Mouse (Mus musculus): Measurements from ENCODE around the gene Gas7. TPM values are rescaled to one million over a fixed set of nuclear protein-coding genes. Genes with fewer than 3 reads are reported as not detected.

Gene Gas7
- polyA plus RNA-seq, 1 experiment from 2014 or later: 5.4 TPM

DNA sequence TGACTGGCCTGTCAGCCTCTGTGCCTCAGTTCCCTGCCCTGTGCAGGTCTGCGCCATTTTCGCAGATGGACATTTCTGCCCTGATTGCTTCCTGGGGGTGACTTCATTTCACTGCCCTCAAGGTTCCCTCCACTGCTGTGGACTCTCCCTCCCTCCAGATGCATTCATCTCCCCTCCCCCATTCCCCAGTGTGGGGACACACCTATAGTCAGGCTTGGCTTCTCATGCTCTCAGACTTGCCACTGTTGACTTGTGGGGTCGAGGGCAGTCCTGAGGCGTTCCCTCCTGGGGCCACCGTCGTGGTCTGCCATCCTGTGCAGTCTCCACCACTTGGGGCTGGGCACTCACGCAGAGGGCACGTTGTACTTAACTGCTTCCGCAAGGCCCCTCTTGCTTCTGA, 201.6 kb downstream of the Gas7 start:
- WGBS: 86% methylated on average over 9 of the region's 9 CpGs

DNA sequence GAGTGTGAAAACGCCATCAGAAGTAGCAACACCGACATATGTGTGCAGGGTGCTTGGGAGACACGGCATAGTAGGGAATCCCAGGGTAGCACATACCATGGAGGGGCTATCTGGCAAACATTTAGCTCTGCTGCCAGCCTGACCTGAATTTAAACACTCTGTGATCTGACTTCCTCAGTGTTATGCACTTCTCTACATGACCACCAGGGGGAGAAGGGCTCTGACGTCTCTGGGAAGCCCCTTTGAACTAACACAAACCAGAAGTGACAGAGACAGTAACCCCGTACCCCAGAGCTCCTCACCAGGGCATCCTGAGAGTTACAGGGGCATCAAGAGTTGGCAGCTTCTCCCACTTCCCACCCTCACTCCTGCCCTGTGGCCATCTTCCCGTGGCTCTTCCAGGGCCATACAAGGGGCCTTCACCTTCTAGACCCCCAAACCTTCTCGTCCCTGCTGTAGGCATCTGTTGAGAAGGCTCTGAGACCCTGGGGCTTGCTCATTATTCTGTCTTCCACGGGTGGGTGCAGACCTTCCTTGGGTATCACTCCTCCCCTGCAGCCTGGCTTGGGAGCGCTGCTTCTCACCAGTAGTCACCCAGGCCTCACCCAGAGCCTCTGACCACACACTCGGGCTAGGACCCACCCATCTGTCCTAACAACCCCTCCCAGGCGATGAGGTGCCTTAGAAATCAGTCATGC, 202.6 kb downstream of the Gas7 start:
- H3K4me3 ChIP-seq (ENCODE audit: low read depth, low read length): no peak overlapping the region
- WGBS: 42% methylated on average over 11 of the region's 11 CpGs
- H3K4me1 ChIP-seq (replicated peaks; ENCODE audit: control insufficient read depth, insufficient read depth, low read length): no peaks in the 10 kb centered on the region
- H3K36me3 ChIP-seq (ENCODE audit: control insufficient read depth, insufficient read depth): no peaks in the 10 kb centered on the region; the same call in 1 of the 2 replicates
- H3K9me3 ChIP-seq (ENCODE audit: control insufficient read depth): no peaks in the 10 kb centered on the region
- no peaks in the 10 kb centered on the region for H3K27me3 ChIP-seq (replicated peaks; ENCODE audit: control insufficient read depth, insufficient read depth, low read length)
- no peak overlapping the region for H3K27ac ChIP-seq (ENCODE audit: low read depth, low read length)
- no peak for ATAC-seq
- TF ChIP-seq CTCF (IDR thresholded peaks at IDR 0.05; ENCODE audit: low read depth): peak; percentile 88
- no peak overlapping the region for H3K4me2 ChIP-seq (replicated peaks; ENCODE audit: low read depth)
- H3K9ac ChIP-seq (ENCODE audit: low read depth, low read length): no peak overlapping the region

More for the DNA sequence above, 201.6 kb downstream of the Gas7 start:
- Histone ChIP-seq H3K9me3 (ENCODE audit: control insufficient read depth) (no peaks in the 10 kb centered on the region), H3K4me3 (ENCODE audit: low read depth, low read length) (no peak overlapping the region), H3K9ac (ENCODE audit: low read depth, low read length) (no peak overlapping the region), H3K4me1 (replicated peaks; ENCODE audit: control insufficient read depth, insufficient read depth, low read length) (no peaks in the 10 kb centered on the region), H3K27ac (ENCODE audit: low read depth, low read length) (no peak overlapping the region), H3K4me2 (replicated peaks; ENCODE audit: low read depth) (no peak overlapping the region), H3K27me3 (replicated peaks; ENCODE audit: control insufficient read depth, insufficient read depth, low read length) (no peaks in the 10 kb centered on the region), H3K36me3 (ENCODE audit: control insufficient read depth, insufficient read depth) (no peaks in the 10 kb centered on the region; the same call in 1 of the 2 replicates)
- no peak for TF ChIP-seq CTCF (IDR thresholded peaks at IDR 0.05; ENCODE audit: low read depth)
- ATAC-seq: no peak

DNA sequence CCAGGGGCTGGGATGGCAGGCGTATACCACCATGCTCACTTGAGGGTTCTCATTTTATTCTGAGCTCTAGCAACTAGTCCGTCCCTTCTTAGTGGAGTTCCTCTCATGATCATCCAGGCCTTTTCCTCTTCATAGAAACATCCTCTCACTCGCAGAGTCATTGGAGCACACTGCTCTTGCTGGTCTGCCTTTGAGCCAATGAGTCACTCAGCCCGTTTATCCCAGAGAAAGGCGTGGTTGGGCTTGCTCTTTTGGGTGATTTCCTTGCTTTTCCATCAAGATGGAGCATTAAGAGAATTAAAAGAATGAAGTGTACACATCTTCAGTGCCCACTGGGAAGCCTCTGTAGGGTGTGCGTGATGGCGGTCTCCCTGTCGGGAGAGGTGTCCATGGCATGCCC, 206.2 kb downstream of the Gas7 start:
- Histone ChIP-seq H3K4me3 (ENCODE audit: low read depth, low read length) (no peak overlapping the region), H3K9ac (ENCODE audit: low read depth, low read length) (no peak overlapping the region), H3K4me1 (replicated peaks; ENCODE audit: control insufficient read depth, insufficient read depth, low read length) (no peaks in the 10 kb centered on the region), H3K27me3 (replicated peaks; ENCODE audit: control insufficient read depth, insufficient read depth, low read length) (no peaks in the 10 kb centered on the region), H3K9me3 (ENCODE audit: control insufficient read depth) (no peaks in the 10 kb centered on the region), H3K27ac (ENCODE audit: low read depth, low read length) (no peak overlapping the region), H3K36me3 (ENCODE audit: control insufficient read depth, insufficient read depth) (no peaks in the 10 kb centered on the region), H3K4me2 (replicated peaks; ENCODE audit: low read depth) (no peak overlapping the region)
- TF ChIP-seq CTCF (IDR thresholded peaks at IDR 0.05; ENCODE audit: low read depth): no peak
- 87% methylated on average over 8 of the region's 8 CpGs for WGBS
- no peak for ATAC-seq

DNA sequence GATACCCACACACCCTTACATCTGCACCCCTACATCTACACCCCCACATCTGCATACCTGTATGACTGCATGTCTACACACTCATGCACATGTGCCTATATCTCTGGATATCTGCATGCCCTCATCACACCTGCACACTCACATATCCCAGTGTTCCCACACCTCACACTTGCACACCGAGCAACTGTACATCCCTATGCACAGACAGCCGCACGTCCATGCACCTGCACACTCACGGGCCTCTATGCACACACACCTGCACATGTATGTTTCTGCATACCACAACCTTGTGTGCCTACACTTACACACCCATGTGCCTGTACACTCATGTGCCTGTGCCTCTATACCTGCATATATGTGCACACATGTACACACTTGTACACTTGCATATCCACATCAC, 208.2 kb downstream of the Gas7 start:
- no peaks in the 10 kb centered on the region for H3K36me3 ChIP-seq (ENCODE audit: control insufficient read depth, insufficient read depth)
- no peak overlapping the region for H3K27ac ChIP-seq (ENCODE audit: low read depth, low read length)
- H3K4me1 ChIP-seq (replicated peaks; ENCODE audit: control insufficient read depth, insufficient read depth, low read length): no peaks in the 10 kb centered on the region
- TF ChIP-seq CTCF (IDR thresholded peaks at IDR 0.05; ENCODE audit: low read depth): no peak
- H3K9me3 ChIP-seq (ENCODE audit: control insufficient read depth): no peaks in the 10 kb centered on the region
- ATAC-seq: no peak
- no peak overlapping the region for H3K4me3 ChIP-seq (ENCODE audit: low read depth, low read length)
- whole genome bisulfite sequencing: 95% methylated on average over 4 of the region's 4 CpGs
- H3K9ac ChIP-seq (ENCODE audit: low read depth, low read length): no peak overlapping the region
- no peak overlapping the region for H3K4me2 ChIP-seq (replicated peaks; ENCODE audit: low read depth)
- H3K27me3 ChIP-seq (replicated peaks; ENCODE audit: control insufficient read depth, insufficient read depth, low read length): no peaks in the 10 kb centered on the region

DNA sequence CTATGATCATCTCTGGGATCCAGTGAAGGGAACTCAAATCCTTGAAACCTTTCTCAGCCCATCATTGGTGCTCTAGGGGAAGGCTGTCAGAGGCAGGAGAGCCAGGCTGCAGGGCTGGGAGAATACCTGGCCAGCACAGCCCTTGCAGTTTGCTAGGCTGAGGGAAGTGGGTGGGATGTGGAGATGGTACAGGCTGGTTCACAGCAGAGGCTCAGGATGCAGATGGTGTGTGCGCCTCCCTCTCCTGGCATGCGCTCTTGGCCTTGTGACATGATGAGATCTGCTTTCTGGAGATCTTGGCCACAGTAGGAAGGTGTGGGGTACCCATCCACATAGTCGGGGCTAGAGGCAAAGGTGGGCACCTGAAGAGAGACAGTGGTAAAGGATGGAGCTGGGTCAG, 209.0 kb downstream of the Gas7 start:
- Histone ChIP-seq H3K27ac (ENCODE audit: low read depth, low read length) (no peak overlapping the region), H3K9ac (ENCODE audit: low read depth, low read length) (no peak overlapping the region), H3K27me3 (replicated peaks; ENCODE audit: control insufficient read depth, insufficient read depth, low read length) (no peaks in the 10 kb centered on the region), H3K36me3 (ENCODE audit: control insufficient read depth, insufficient read depth) (no peaks in the 10 kb centered on the region), H3K4me3 (ENCODE audit: low read depth, low read length) (no peak overlapping the region), H3K9me3 (ENCODE audit: control insufficient read depth) (no peaks in the 10 kb centered on the region), H3K4me2 (replicated peaks; ENCODE audit: low read depth) (no peak overlapping the region), H3K4me1 (replicated peaks; ENCODE audit: control insufficient read depth, insufficient read depth, low read length) (no peaks in the 10 kb centered on the region)
- ATAC-seq: no peak
- 83% methylated on average over 3 of the region's 3 CpGs for WGBS
- TF ChIP-seq CTCF (IDR thresholded peaks at IDR 0.05; ENCODE audit: low read depth): no peak

DNA sequence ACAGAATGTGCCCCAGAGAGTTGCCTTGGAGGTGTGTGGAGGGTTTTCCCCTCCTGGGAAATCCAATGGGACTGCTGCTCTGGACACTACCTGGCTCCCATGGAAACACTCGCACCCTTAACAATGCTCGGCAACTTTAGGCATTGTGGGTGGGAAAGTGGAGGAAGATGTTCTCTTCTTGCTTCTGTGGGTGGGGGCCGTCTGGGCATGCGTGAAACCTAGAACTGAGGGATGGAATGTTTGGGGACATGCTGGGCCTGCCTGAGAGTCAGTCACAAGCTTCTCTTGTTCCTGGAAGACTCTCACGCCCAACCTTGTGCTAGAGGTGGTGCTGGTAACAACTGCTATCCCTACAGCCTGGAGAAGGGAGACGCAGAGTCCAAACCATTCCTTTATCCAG, 209.7 kb downstream of the Gas7 start:
- H3K27me3 ChIP-seq (replicated peaks; ENCODE audit: control insufficient read depth, insufficient read depth, low read length): no peaks in the 10 kb centered on the region
- no peaks in the 10 kb centered on the region for H3K4me1 ChIP-seq (replicated peaks; ENCODE audit: control insufficient read depth, insufficient read depth, low read length)
- H3K27ac ChIP-seq (ENCODE audit: low read depth, low read length): no peak overlapping the region
- no peaks in the 10 kb centered on the region for H3K36me3 ChIP-seq (ENCODE audit: control insufficient read depth, insufficient read depth)
- ATAC-seq: no peak
- TF ChIP-seq CTCF (IDR thresholded peaks at IDR 0.05; ENCODE audit: low read depth): no peak
- no peak overlapping the region for H3K9ac ChIP-seq (ENCODE audit: low read depth, low read length)
- no peak overlapping the region for H3K4me3 ChIP-seq (ENCODE audit: low read depth, low read length)
- WGBS: 83% methylated on average over 6 of the region's 6 CpGs
- H3K4me2 ChIP-seq (replicated peaks; ENCODE audit: low read depth): no peak overlapping the region
- H3K9me3 ChIP-seq (ENCODE audit: control insufficient read depth): no peaks in the 10 kb centered on the region
